Mouse (Mus musculus): ENCODE data around the gene Mfap1a. TPM values are rescaled to one million over a fixed set of nuclear protein-coding genes. Genes with fewer than 3 reads are reported as not detected.

The Mfap1a gene
- polyA plus RNA-seq, 1 experiment from 2014 or later: 18.6 TPM

Small RNA genes lying within 50 kb of the gene (microRNA-seq; reads per million reads assigned to microRNA genes)
- gene Gm22953: not detected

Other genes starting within 250 kb of the Mfap1a start
- 69.8 and 78.4 TPM in 2 replicates for gene Trp53bp1, start 235.3 kb downstream of the Mfap1a start, polyA plus RNA-seq (2016; fragmentation: Nextera tagmentation; extraction: Ambion mirVana)
- gene Map1a, start 217.1 kb downstream of the Mfap1a start, polyA plus RNA-seq (2016; fragmentation: Nextera tagmentation; extraction: Ambion mirVana): 4.7 TPM in 2 replicates
- 11.2 and 11.6 TPM in 2 replicates for gene Ppip5k1, start 151.3 kb downstream of the Mfap1a start, polyA plus RNA-seq (2016; fragmentation: Nextera tagmentation; extraction: Ambion mirVana)
- 0.42 TPM in 1 of 2 replicates, not detected in the other for gene Ckmt1, start 149.0 kb downstream of the Mfap1a start, polyA plus RNA-seq (2016; fragmentation: Nextera tagmentation; extraction: Ambion mirVana)
- not detected in 2 replicates for gene Strc, start 119.5 kb downstream of the Mfap1a start, polyA plus RNA-seq (2016; fragmentation: Nextera tagmentation; extraction: Ambion mirVana)
- gene Pdia3, start 92.9 kb downstream of the Mfap1a start, polyA plus RNA-seq (2016; fragmentation: Nextera tagmentation; extraction: Ambion mirVana): 643 and 651 TPM in 2 replicates
- 2.8 and 3.5 TPM in 2 replicates for gene Catsper2, start 92.9 kb downstream of the Mfap1a start, polyA plus RNA-seq (2016; fragmentation: Nextera tagmentation; extraction: Ambion mirVana)
- gene Ell3, start 62.4 kb downstream of the Mfap1a start, polyA plus RNA-seq (2016; fragmentation: Nextera tagmentation; extraction: Ambion mirVana): 1.0 and 1.4 TPM in 2 replicates
- gene Serf2, start 57.5 kb downstream of the Mfap1a start, polyA plus RNA-seq (2016; fragmentation: Nextera tagmentation; extraction: Ambion mirVana): 610 and 670 TPM in 2 replicates
- gene Hypk, start 53.4 kb downstream of the Mfap1a start, polyA plus RNA-seq (2016; fragmentation: Nextera tagmentation; extraction: Ambion mirVana): 97.4 and 120 TPM in 2 replicates
- gene Serinc4, start 49.9 kb downstream of the Mfap1a start, polyA plus RNA-seq (2016; fragmentation: Nextera tagmentation; extraction: Ambion mirVana): 0.12 and 0.13 TPM in 2 replicates
- 48.4 and 49.0 TPM in 2 replicates for gene Mfap1b, start 32.6 kb downstream of the Mfap1a start, polyA plus RNA-seq (2016; fragmentation: Nextera tagmentation; extraction: Ambion mirVana)
- 7.3 and 7.5 TPM in 2 replicates for gene Wdr76, start 58 bp upstream of the Mfap1a start, polyA plus RNA-seq (2016; fragmentation: Nextera tagmentation; extraction: Ambion mirVana)